Mouse (Mus musculus) brain, adult 2 months (tissue): Measurements from ENCODE around the gene Nudt3.
"Not testable (repeated sequence)": the region's sequence is repeated elsewhere in the genome, so short reads cannot be mapped to it uniquely, and the experiment has no call there.

ENCODE experiments used
- DNase-seq: peaks from one replicate; pipeline ENCODE4 v3.0.0; 2011; ENCODE audit warnings: low read depth, low spot score

The Nudt3 gene

DNA sequence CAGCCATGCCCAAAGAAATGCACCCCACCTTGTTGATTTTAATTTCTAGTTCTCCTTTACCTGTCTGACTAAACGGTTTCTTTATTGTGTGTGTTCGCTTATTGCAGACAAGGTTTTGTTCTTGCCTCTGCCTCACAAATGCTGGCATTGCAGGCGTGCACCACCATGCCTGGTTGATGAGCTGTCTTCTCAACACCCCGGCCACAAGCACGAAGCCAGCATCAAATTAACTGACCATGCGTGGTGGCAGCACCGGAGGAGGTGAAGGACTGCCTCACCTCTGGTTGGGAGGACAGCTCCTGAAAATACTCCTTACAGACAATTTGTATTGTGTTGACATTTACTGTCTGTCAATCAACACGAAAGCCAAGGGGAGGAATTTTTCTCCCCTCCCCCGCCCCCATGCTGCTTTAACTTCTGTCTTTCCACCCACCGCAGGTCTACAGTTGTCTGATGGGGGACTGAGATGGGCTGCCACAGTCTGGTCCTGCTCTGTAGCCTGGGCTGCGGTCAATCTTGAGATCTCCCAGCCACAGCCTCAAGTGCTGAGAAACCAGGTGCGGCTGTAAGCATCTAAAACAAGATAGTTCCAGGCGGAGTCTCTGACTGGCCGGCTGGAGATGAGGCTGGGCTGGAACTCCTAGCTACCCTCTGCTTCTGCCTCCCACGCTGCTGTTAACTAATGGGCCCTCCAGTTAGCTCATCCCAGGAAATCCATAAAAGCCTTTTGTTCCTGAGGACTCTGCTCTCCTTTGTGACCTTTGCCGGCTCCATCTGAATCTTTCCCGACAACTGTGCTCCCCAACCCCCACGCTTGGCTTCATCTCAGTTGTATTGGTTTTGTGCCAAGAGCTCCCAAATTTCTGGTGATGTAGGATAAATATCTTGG, 13.1 kb upstream of the Nudt3 start, which contains the start of gene Rps10:
Gene Rps10 (minus strand): TSS at position 538 of the 889 bp plus-strand sequence.
- DNase-seq: peak; percentile 57

DNA sequence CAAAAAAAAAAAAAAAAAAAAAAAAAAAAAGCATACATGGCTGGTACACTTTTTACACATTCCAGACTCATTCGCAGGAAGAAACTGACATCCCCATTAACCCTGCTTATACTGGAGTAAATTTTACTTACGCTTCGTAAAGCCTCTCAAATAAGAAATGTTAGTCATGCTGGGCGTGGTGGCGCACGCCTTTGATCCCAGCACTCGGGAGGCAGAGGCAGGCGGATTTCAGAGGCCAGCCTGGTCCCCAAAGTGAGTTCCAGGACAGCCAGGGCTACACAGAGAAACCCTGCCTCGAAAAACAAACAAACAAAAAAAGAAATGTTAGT, 12.2 kb upstream of the Nudt3 start:
- DNase-seq: not testable (repeated sequence)

DNA sequence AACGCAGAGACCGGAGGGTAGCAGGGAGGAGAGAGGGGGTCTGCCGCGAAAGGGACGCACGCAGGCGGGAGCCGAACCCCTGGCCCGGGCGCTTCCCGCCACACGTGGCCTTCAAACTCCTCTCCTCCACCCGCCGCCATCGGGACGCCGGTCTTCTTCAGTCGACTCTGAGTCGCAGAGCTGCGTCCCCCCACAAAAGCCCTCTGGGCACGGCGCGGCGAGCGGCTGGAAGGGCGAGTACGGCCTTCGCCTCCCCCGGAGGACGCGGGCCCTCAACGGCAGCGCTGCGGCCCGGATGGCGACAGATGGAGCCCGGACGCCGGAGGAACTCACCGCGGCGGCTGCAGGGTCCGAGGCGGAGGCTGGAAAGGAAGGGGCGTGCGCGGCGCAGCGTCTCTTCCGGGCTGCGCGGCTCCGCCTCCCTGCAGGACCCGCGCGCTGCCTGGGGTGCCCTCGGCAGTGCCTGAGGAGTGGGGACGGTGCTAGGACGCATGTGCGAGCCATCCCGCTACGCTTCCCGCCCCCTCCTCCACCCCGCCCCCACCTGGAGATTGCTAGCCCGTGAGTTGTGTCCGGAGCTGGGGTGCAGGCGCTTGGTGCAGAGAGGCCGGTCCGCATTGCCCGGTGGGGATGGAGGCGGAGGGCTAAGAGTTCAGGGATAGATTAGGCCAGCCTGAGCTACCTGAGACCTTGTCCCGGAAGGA, 11.7 kb upstream of the Nudt3 start, which contains the start of gene RPS10-NUDT3:
Gene RPS10-NUDT3 (minus strand): TSS at position 352 of the 704 bp plus-strand sequence.
- DNase-seq: peak; percentile 98

DNA sequence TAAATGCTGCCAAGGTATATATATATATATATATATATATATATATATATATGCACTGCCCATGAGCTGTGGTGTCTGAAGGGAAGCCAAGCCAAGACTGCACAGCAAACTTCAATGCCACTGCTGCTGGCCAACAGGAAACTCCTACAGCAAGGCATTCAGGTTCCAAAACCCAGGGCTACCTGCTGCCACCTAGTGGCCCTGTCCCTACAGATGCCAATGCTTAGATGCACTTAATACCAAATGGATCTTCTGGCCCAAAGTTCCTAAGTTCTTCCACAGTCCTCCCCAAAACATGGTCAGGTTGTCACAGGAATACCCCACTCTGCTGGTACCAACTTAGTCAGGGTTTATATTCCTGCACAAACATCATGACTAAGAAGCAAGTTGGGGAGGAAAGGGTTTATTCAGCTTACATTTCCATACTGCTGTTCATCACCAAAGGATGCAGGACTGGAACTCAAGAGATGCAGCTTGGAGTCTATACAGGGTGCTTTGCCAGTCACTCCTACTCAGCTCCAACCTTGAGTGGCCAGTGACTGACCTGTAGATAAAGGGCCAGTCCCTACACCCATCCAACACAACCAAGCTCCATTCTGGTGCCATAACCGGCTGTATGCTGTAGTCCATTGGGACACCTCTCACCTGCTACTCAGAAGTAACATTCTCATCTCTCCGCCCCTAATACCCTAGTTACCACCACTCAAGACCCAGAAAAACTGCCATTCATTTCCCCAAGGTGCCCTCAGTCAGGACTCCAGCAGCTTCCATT, 6.1 kb upstream of the Nudt3 start:
- DNase-seq: peak; percentile 94

DNA sequence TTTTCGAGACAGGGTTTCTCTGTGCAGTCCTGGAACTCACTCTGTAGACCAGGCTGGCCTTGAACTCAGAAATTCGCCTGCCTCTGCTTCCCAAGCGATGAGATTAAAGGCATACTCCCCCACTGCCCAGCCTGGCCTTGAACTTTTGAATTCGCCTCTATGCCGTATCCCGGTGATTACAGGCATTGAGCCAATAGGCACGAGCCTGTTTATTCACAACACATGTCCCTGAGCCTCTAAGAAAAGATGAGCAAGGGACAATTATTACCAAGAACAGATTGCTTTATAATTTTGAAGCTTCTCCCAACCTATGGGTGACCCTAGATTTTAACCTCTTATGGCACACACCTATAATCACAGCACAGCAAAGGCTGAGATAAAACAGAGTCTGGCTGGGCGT, 5.1 kb upstream of the Nudt3 start:
- no peak for DNase-seq

DNA sequence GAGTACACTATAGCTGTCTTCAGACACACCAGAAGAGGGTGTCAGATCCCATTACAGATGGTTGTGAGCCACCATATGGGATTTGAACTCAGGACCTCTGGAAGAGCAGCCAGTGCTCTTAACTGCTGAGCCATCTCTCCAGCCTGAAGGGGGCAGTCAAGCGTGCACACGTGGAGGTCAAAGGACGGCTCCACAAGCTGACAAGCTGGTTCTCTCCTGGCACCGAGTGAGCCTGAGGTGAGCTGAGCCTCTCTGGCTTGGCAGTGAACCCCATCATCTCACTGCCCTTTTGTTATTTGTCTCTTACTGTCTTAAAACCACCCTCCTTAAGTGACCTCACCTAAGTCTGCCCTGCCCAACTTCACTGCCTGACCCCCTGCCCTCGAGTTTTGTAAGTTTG, 4.2 kb upstream of the Nudt3 start:
- no peak for DNase-seq

DNA sequence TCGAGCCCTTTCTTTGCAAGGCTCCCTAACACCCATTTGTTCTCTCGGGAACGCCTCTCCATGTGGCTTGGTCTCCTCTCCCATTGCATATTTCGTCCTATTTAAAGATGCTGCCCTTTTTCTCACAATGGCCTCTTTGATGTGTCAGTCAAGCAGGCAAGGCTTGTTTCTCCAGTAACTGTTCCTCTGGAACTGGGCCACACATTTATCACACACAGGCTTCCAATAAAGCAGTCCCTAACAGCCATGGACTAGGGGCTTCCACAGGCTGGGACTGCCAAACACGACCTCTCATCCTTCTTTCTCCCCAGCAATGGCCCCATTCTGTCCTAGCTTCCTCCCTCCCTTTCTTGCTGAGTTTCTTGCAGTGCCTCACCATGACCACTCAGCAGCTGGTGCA, 3.4 kb upstream of the Nudt3 start:
- peak; percentile 86 for DNase-seq

DNA sequence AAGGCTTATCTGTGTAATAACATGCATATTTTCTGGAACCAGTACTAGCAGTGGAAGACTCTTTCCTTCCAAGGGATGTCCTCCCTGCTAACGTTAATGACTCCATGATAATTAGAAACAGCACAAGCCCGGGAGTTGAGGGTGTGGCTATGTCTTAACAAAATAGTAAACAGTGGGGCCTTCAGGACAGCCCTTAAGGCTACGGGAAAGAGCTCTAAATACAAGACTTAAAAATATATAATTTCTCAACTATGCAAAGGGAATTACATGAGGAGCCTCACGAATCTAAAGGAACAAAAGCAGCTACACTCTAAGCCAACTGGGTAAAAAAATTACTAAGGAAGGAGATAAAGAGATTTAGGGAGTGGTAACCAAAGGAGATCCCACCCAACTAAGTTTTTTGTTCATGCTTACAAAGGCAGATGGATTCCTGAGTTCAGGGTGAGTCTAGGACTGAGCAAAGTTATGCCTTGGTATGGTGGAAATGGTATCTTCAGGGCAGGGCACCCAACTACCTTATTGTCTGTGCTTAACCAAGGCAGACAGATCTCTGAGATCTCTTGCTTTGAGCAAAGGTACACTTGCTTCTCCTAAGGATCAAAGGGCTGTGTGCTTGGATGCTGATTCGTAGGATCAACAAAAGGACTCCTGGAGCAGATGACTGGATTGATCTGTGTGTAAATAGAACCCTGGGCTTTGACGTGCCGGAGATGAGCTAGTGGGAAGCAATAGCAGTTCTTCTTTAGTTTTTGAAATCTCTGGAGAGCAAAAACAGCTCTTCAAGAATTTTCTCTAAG, 2.4 kb upstream of the Nudt3 start:
- DNase-seq: no peak

DNA sequence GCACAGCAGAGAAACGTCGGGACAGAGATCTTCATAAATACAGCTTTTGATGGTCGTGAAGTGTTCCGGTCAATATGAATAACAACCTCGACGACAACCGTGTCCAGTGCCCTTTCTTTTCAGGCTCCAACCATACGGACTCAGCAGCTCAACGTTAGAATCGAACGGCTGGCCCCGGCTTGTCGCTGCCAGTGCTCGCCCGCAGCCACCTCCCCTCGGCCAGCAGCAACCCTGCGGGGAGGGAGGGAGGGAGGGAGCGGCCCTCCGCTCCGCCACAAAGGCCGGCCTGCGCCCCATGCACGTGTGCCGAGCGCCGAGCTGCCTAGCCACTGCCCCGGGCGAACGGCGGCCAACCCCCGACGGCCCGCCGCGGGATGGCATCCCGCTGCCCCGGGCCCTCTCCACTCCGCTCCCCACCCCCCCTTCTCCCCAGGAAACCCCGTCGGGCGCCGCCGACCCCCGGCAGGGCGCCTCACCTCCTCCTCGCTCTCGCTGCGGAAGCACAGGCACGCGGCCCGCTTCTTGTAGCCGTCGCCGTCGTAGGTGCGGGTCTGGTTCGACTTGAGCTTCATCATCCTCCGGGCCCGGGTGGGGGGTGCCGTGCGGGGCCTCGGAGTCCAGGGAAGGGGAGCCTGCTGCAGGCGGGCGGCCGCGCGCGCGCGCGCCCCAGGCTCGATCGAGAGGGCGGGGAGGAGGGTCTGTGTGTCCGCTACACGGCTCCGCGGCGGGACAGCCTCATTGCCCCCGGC, 510 bp downstream of the Nudt3 start:
- peak; percentile 84 for DNase-seq

DNA sequence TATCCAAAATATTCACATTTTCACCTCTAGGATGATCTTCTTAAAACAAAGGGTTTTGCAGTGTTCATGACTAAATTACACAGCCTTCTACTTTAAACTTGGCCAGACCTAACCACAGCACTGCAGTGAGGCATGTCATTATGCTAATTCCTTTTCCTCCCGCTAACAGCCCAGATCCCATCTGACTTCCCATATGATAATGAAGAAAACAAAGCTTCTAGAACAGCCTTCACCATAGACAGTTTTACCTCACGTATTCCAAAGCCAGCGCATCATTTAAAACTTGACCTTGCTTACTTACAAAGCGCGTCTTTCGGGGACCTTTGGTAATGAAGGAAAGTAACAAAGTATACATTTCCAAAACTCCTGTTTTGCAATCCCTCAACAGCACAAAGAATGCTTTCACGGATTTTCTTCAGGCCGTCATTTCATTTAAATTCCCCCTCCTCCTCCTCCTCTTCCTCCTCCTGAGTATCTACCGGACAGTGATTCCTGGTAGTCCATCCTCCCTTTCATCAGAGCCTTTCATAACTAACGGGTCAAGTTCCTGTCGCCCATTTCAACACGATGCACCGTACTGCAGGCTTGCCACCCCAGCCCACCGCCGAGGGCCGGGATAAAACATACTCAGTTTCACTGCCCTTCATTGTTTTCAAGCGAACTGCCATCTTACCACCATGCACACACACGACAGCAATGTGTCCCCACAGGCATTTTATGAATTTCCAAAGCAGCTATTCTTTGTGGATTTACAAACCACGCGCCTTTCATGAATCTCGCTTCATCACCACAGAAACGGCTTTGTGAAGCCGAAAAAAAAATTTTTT, 1.4 kb downstream of the Nudt3 start:
- peak; percentile 67 for DNase-seq

DNA sequence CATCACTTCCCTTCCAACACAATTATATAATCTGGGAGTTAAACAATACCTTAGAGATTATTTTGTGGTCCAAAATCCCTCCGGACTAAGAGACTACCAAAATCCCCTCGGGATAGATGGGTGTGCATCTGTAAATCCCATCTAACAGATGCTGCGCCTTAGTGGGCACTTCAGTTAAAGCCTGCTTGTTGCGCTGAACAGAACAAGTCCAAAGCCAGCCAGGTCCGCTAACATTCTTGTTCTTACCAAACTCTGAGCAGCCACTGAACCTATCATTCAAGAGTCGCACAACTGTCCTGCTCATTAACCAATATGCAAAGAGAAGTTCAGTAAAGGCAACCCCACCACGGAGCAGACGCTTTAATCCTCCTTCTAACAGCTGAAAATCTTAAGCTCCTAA, 2.1 kb downstream of the Nudt3 start:
- peak; percentile 45 for DNase-seq

DNA sequence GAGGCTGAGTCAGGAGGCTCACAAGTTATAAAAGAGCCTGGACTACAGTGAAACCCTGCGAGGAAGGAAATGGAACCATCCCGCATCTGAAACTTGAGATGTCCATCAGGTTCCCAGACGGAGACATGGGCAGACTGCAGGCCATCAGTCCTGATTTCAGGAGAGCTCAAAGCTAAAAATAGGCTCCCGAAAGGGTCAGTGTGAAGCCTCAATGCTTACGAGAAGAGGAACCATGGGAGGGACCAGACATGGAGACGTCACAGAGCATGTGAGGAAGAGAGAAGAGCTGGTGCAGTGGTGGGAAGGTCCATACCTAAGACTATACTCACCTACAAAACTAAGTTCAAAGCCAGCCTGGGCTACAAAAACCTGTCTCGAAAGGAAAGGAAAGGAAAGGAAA, 7.9 kb downstream of the Nudt3 start:
- DNase-seq: peak; percentile 38

DNA sequence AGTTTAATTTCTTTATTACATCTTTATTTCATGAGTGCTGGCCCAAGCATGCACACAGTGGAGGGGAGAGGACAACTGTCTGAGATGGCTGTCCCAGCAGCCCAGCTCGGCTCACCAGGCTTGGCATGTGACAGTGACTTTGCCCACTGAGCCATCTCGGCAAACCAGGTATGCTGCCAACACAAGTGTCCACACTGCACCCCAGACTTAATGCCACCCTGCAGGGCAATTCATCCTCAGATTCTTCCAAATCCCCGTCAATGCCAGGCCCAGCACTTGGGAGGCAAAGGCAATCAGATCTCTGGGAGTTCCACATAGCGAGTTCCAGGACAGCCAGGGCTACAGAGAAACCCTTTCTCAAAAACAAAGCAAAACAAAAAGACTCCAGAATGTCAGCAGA, 10.3 kb downstream of the Nudt3 start:
- peak; percentile 69 for DNase-seq

DNA sequence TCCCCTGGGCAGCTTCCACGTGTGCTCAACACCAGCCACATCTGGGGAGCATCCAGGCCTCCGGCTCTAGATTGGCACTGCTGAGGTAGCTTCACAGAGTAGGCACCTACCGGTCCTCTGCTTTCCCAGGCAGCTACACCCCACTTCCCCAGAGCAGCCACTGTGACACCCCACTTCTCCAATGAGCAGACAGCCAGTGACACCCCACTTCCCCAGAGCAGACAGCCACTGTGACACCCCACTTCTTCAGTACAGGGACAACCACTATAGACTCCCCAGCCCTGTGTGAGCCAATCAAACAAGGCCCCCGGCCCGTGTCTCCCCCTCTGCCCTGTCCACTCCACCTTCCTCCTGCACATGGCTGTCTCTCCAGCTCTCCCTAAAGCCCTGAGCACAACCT, 11.3 kb downstream of the Nudt3 start:
- DNase-seq: no peak

DNA sequence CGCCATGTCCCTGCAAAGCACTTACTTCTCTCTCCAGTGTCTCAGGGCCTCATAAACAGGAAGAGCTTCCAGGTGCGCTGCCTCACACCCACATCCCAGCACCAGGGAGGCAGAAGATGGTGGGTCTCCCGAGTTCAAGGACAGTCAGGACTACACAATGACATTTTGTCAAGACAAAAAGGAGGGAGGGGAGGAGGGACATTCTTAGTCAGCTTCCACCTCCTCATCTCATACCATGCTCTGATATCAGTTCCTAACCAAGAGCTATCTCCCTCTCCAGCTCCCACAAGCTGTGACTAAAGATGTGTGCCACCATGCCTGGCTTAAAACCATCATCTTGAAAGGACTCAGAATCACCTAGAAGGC, 11.8 kb downstream of the Nudt3 start:
- DNase-seq: peak; percentile 68

DNA sequence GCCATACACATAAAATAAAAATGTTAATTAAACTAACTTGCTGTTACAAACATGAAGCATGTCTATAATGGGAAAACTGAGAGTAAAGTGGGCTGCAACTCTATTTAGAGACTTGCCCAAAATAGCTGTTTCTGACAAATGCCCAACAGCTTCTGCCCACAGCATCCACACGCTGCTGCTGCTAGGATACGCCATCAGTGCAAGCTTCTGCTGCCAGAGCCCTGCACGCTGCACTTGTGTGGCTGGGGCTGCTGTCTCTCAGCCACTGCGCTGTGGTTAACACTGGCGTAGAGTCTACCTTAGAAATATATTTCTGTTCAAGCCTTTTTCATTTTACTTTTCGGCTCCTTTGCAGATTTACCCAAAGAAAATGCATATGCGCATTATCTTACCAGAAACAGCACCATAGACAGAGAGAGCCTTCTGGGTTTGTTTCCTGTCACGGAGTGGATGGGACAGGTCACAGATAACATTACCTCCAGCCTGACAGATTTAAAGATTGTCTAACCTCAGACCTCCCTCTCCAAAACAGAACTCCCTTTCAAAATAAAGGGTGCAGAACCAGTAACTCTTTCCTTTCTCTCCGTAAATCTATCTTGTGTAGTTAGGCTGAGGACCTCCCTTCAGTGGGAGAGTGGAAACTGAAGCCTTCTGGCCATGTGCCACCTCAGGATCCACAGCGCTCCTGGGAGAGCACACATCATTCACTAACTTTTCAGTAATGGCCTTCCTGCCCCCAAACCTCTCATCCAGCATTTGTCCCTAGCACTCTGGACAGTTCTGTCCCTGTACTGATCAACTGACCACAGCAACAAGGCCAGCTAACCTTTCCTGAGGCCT, 12.4 kb downstream of the Nudt3 start:
- DNase-seq: peak; percentile 94

DNA sequence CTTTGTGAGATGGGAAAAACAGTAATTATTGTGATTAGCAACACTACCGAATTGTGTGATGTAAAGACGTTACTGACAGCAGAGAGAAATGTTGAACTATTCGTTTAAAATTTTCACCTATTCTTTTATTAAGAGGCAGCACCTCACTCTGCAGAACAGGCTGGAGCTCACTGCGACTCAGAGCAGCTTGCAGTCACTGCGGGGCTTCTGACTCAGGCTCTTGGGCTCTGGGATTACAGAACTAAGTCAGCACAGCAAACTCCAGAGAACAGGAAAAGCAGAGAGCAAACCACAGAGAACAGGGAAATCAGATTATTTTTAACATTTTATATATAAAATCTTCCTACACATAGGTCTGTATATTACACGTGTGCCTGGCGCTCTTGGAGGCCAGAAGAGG, 13.7 kb downstream of the Nudt3 start:
- DNase-seq: peak; percentile 83

DNA sequence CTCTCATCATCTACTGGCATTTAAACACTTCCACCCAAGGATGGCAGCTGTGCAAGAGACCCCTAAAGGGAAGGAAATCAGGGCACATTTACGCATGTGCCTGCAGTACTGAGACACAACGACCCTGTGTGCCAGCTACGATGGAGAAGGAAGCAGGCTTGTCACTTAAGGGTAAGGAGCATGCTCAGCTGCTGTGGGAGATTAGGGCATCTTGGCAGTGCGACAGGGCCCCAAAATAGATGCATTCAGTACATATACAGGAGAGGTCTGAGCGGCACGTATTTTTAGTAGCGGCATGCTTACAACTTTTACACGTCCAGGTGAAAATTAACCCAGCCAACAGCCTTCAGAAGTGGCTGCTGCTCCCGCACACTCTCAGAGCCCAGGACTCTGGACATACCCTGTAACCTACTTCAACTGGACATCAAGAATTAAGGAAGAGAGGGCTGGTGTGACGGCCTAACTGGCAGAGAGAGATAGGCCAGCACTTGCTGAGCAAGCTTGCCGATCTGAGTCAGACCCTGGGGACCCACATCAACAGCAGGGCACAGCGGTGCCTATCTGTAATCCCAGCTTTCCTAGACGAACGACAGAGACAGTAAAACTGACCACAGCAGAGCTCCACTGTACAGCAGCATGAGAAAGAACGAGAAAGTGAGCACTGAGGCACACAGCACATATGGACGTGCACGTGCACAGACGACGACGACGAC, 19.6 kb downstream of the Nudt3 start:
- DNase-seq: peak; percentile 83
